Mouse (Mus musculus): ENCODE measurements around the gene Cyp27a1. TPM values are rescaled to one million over a fixed set of nuclear protein-coding genes. Genes with fewer than 3 reads are reported as not detected.

The Cyp27a1 gene
- polyA plus RNA-seq, 1 experiment from 2014 or later: 3.3 TPM

DNA sequence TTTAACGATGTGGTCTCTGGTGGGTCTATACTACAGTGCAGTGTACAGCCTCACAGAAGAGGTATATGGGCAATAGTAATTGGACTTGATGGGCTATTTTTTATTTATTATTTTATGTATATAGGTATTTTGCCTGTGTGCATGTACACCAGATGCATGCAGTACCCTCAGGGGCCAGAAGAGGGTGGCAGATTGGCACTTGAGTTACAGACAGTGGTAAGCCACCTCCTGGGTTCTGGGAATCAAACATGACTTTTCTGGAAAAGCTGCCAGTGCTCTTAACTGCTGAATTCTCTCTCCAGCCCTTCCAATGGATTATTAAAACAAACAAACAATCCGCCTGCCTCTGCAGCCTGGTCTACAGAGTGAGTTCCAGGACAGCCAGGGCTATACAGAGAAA is 10.4 kb downstream of the Cyp27a1 start:
- ATAC-seq (ENCODE audit: low FRiP score): no peak
- Histone ChIP-seq H3K36me3 (replicated peaks) (no peaks in the 10 kb centered on the region), H3K27me3 (no peaks in the 10 kb centered on the region), H3K9me3 (no peaks in the 10 kb centered on the region), H3K27ac (no peak overlapping the region), H3K4me2 (no peak overlapping the region), H3K4me3 (replicated peaks) (no peak overlapping the region), H3K9ac (no peak overlapping the region), H3K4me1 (no peaks in the 10 kb centered on the region)
- 75% methylated on average over 2 of the region's 2 CpGs for WGBS

DNA sequence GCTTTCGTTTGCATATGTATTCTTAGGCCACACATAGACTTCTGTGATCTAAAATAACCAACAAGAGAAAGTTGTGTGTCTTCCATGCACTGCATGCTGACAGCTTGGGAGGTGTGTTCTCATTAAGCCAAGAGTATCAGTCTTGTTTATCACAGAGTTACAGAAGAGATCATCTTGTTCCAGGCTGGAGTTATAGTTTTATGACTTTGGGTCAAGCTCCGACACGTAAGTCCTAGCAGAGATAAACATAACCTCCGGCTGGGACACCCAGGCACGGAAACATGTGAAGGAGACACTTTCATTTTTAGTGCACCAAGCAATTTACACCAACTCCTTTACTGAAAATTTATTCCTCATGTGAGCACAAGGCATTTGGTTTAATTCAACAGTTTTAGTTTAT is 12.7 kb downstream of the Cyp27a1 start:
- H3K9me3 ChIP-seq: no peaks in the 10 kb centered on the region
- no peak overlapping the region for H3K9ac ChIP-seq
- H3K27me3 ChIP-seq: no peaks in the 10 kb centered on the region
- H3K4me2 ChIP-seq: no peak overlapping the region
- 85% methylated on average over 5 of the region's 5 CpGs for WGBS
- no peak overlapping the region for H3K27ac ChIP-seq
- H3K4me3 ChIP-seq (replicated peaks): no peak overlapping the region
- H3K4me1 ChIP-seq: no peaks in the 10 kb centered on the region
- H3K36me3 ChIP-seq (replicated peaks): no peaks in the 10 kb centered on the region
- ATAC-seq (ENCODE audit: low FRiP score): no peak

DNA sequence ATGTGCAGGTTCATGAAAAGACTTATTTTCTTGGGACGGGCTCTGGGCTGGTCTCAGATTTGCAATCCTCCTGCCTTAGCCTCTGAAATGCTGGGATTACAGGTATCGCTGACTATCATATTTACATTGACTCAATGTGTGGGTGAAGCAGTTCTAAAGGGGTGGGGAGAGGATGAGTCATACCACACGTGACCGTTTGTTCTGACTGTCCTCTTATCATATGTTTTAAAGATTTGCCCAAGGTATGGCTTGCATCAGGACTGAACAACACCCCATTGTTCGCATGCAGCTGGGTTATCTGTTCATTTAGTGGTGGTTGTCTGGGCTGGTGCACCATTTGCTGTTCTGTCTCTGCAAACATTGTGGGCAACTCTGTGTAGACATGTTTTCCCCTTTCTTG is 13.3 kb downstream of the Cyp27a1 start:
- no peak for ATAC-seq (ENCODE audit: low FRiP score)
- no peaks in the 10 kb centered on the region for H3K4me1 ChIP-seq
- 86% methylated on average over 5 of the region's 5 CpGs for WGBS
- no peak overlapping the region for H3K4me2 ChIP-seq
- no peak overlapping the region for H3K27ac ChIP-seq
- no peaks in the 10 kb centered on the region for H3K36me3 ChIP-seq (replicated peaks)
- no peak overlapping the region for H3K4me3 ChIP-seq (replicated peaks)
- H3K27me3 ChIP-seq: no peaks in the 10 kb centered on the region
- no peaks in the 10 kb centered on the region for H3K9me3 ChIP-seq
- no peak overlapping the region for H3K9ac ChIP-seq

DNA sequence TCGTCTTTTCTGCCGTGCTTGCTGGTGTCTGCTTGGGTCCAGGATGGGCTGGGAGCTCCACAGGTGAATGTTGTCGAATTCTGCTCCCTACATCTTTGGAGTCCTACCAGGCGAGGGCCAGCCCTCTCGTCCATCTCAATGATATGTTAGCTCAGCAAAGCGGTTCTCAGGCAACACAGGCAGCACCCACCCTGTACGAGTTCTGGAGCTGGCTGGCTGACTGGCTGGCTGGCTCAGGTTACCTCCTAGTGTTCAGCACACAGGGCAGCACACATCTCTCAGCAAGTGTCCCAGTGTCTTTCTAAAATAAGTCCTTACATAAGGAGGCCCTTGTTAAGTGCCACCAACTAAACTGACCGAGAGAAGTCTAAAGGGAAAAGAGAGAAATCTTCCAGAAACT is 15.1 kb downstream of the Cyp27a1 start:
- Histone ChIP-seq H3K36me3 (replicated peaks) (no peaks in the 10 kb centered on the region), H3K27me3 (no peaks in the 10 kb centered on the region), H3K9me3 (no peaks in the 10 kb centered on the region), H3K9ac (no peak overlapping the region), H3K4me3 (replicated peaks) (no peak overlapping the region), H3K27ac (no peak overlapping the region), H3K4me2 (no peak overlapping the region), H3K4me1 (no peaks in the 10 kb centered on the region)
- ATAC-seq (ENCODE audit: low FRiP score): no peak
- WGBS: 82% methylated on average over 8 of the region's 8 CpGs

DNA sequence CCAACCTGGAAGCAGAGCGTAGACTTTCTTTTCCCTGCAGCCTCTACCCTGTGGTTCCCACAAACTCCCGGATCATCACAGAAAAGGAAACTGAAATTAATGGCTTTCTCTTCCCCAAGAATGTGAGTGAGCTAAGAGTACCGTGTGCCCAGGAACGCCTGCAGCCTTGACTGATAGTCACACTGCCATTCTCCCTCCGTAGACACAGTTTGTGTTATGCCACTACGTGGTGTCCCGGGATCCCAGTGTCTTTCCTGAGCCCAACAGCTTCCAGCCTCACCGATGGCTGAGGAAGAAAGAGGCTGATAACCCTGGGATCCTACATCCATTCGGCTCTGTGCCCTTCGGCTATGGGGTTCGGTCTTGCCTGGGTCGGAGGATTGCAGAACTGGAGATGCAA is 23.6 kb downstream of the Cyp27a1 start:
- H3K36me3 ChIP-seq (replicated peaks): no peaks in the 10 kb centered on the region
- ATAC-seq (ENCODE audit: low FRiP score): no peak
- H3K27ac ChIP-seq: no peak overlapping the region
- 0 out of 2 replicates have a peak, but pooled peaks cover 3% of the 10 kb centered on the region for H3K27me3 ChIP-seq
- H3K9ac ChIP-seq: no peak overlapping the region
- H3K4me1 ChIP-seq: no peaks in the 10 kb centered on the region
- 90% methylated on average over 12 of the region's 12 CpGs for WGBS
- H3K4me3 ChIP-seq (replicated peaks): no peak overlapping the region
- H3K4me2 ChIP-seq: no peak overlapping the region
- H3K9me3 ChIP-seq: no peaks in the 10 kb centered on the region

GRCm38 (mm10) chr1:74737500-74737899 is 24.1 kb downstream of the Cyp27a1 start:
- no peak for ATAC-seq (ENCODE audit: low FRiP score)
- Histone ChIP-seq H3K27me3 (0 out of 2 replicates have a peak, but pooled peaks cover 3% of the 10 kb centered on the region), H3K9me3 (no peaks in the 10 kb centered on the region), H3K4me2 (no peak overlapping the region), H3K27ac (no peak overlapping the region), H3K9ac (no peak overlapping the region), H3K4me3 (replicated peaks) (no peak overlapping the region), H3K36me3 (replicated peaks) (no peaks in the 10 kb centered on the region), H3K4me1 (no peaks in the 10 kb centered on the region)
- WGBS: 90% methylated on average over 7 of the region's 7 CpGs

GRCm38 (mm10) chr1:74740846-74741245 is 27.5 kb downstream of the Cyp27a1 start:
- H3K36me3 ChIP-seq (replicated peaks): no peaks in the 10 kb centered on the region
- no peaks in the 10 kb centered on the region for H3K9me3 ChIP-seq
- H3K4me1 ChIP-seq: no peaks in the 10 kb centered on the region
- no peak overlapping the region for H3K4me2 ChIP-seq
- no peak for ATAC-seq (ENCODE audit: low FRiP score)
- no peak overlapping the region for H3K4me3 ChIP-seq (replicated peaks)
- WGBS: 80% methylated on average over 7 of the region's 7 CpGs
- no peak overlapping the region for H3K9ac ChIP-seq
- 0 out of 2 replicates have a peak, but pooled peaks cover 9% of the 10 kb centered on the region for H3K27me3 ChIP-seq
- no peak overlapping the region for H3K27ac ChIP-seq

DNA sequence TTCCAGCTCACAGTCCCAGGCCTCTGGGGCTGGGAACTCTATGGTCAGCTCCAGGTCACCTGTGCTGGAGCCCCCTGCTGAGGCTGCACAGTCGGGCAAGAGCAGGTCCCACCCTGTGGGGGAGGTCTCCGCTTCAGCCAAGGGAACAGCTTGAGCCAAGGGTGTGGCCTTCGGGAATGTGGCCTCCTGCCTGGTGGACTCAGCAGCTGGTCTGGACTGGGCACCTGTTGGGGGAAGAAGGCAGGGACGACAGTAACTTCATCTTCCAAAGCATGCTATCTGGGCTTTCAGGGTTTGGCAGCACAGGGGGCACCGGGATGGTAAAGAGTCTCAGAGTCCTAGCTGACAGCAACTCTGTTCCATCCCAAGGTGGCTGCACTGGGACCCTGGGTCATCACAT is 34.0 kb downstream of the Cyp27a1 start:
- 76% methylated on average over 5 of the region's 5 CpGs for WGBS

DNA sequence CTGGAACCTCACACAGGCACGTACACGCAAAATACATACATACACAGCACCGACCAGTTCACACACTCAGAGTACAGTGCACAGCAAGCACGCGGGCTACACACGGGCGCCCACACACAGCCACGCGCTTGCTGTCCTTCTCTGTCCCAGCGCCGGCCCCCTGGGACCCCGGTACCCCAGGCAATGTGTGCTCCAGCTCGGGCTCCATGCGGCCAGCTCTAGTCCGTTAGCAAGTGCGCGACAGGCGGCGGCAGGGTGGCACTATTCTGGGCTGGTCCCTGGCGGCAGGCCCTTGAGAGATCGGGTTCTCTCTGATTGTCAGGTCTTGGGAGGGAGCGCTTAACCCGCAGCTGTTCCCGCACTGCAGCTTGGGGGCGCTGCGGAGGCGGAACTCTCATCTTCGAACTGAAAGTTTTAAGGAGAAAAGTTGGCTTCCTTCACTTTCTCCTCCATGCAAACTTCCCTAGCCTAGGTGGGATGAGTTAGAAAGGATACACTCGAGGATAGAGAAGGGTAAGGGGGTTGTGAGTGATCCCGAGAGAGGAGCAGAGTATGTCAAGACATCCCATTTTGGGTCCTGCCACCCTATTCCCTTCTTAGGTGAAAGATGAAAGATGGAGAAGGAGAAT is 35.4 kb downstream of the Cyp27a1 start, which contains the start of gene Prkag3:
TSS of gene Prkag3 (minus strand) at position 579 of the 629 bp plus-strand sequence.
- Histone ChIP-seq H3K36me3 (replicated peaks) (no peaks in the 10 kb centered on the region), H3K4me2 (peak within 1 kb of the TSS; percentile 51), H3K9me3 (no peaks in the 10 kb centered on the region), H3K9ac (0 out of 2 replicates have a peak within 1 kb of the TSS, but pooled peaks have one; percentile 36), H3K4me1 (peaks cover 5% of the 10 kb centered on the region; the same call in 1 of the 2 replicates), H3K27ac (no peak within 1 kb of the TSS), H3K27me3 (peaks cover 34% of the 10 kb centered on the region), H3K4me3 (replicated peaks) (peak within 1 kb of the TSS; percentile 28)
- no peak for ATAC-seq (ENCODE audit: low FRiP score)
- 11% methylated on average over 30 of the region's 30 CpGs for WGBS

More for the DNA sequence above, 34.0 kb downstream of the Cyp27a1 start:
- ATAC-seq (ENCODE audit: low FRiP score): no peak
- Histone ChIP-seq H3K36me3 (replicated peaks) (no peaks in the 10 kb centered on the region), H3K27ac (no peak overlapping the region), H3K4me3 (replicated peaks) (no peak overlapping the region), H3K27me3 (peaks cover 34% of the 10 kb centered on the region), H3K4me2 (no peak overlapping the region), H3K9ac (no peak overlapping the region), H3K4me1 (peaks cover 5% of the 10 kb centered on the region; the same call in 1 of the 2 replicates), H3K9me3 (no peaks in the 10 kb centered on the region)

DNA sequence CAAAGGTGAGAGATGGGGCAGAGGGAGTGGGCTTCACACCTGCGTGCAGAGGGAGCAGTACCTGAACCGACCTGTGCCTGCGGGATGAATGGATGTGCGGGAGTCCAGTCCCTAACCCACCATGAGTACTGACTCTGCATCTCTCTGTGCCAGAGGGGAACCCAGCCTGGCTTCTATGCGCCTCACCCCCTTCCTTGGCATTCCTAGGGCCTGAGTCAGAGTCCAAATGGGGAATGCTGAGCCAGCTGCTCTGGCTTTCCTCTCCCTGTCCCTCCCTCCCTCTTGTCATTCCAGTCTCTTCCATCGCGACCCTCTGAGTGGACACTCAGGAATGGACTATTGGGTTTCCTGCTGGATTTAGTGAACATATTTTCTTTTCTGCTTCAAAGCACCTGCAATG is 35.9 kb downstream of the Cyp27a1 start:
- no peak overlapping the region for H3K4me3 ChIP-seq (replicated peaks)
- no peak overlapping the region for H3K27ac ChIP-seq
- no peaks in the 10 kb centered on the region for H3K9me3 ChIP-seq
- peaks cover 5% of the 10 kb centered on the region; the same call in 1 of the 2 replicates for H3K4me1 ChIP-seq
- no peaks in the 10 kb centered on the region for H3K36me3 ChIP-seq (replicated peaks)
- H3K27me3 ChIP-seq: peaks cover 34% of the 10 kb centered on the region
- no peak overlapping the region for H3K9ac ChIP-seq
- WGBS: 76% methylated on average over 7 of the region's 7 CpGs
- no peak for ATAC-seq (ENCODE audit: low FRiP score)
- no peak overlapping the region for H3K4me2 ChIP-seq

GRCm38 (mm10) chr1:74750683-74751082 is 37.3 kb downstream of the Cyp27a1 start:
- WGBS: 80% methylated on average over 4 of the region's 4 CpGs
- H3K4me3 ChIP-seq (replicated peaks): no peak overlapping the region
- H3K9ac ChIP-seq: no peak overlapping the region
- peaks cover 5% of the 10 kb centered on the region; the same call in 1 of the 2 replicates for H3K4me1 ChIP-seq
- H3K36me3 ChIP-seq (replicated peaks): no peaks in the 10 kb centered on the region
- no peaks in the 10 kb centered on the region for H3K9me3 ChIP-seq
- no peak overlapping the region for H3K4me2 ChIP-seq
- peaks cover 28% of the 10 kb centered on the region for H3K27me3 ChIP-seq
- no peak for ATAC-seq (ENCODE audit: low FRiP score)
- H3K27ac ChIP-seq: no peak overlapping the region

GRCm38 (mm10) chr1:74752150-74752549 is 38.8 kb downstream of the Cyp27a1 start:
- H3K9me3 ChIP-seq: no peaks in the 10 kb centered on the region
- 88% methylated on average over 8 of the region's 8 CpGs for WGBS
- no peak overlapping the region for H3K27ac ChIP-seq
- no peaks in the 10 kb centered on the region for H3K36me3 ChIP-seq (replicated peaks)
- H3K4me1 ChIP-seq: peaks cover 5% of the 10 kb centered on the region; the same call in 1 of the 2 replicates
- H3K9ac ChIP-seq: no peak overlapping the region
- no peak overlapping the region for H3K4me2 ChIP-seq
- H3K27me3 ChIP-seq: peaks cover 26% of the 10 kb centered on the region
- no peak for ATAC-seq (ENCODE audit: low FRiP score)
- no peak overlapping the region for H3K4me3 ChIP-seq (replicated peaks)

DNA sequence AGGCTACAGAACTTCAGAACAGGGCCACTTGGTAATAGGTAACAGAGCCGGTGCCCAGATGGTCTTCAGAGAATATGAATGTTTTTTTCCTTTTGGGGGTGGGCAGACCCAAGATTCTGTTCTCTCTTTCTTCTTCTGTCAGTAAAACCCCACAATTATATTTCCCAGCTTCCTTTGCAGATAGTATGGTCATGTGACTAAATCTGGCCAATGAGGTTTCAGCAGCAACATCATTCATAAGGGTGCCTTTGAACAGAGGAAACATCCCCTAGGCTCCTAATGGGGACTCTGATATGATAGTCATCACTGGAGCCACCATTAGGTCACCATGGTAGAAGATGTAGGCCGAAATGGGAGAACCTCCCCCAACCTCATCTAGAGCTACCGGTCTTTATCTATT is 39.5 kb downstream of the Cyp27a1 start:
- H3K27me3 ChIP-seq: peaks cover 22% of the 10 kb centered on the region
- no peaks in the 10 kb centered on the region for H3K9me3 ChIP-seq
- H3K4me2 ChIP-seq: no peak overlapping the region
- no peaks in the 10 kb centered on the region for H3K36me3 ChIP-seq (replicated peaks)
- no peak for ATAC-seq (ENCODE audit: low FRiP score)
- no peak overlapping the region for H3K27ac ChIP-seq
- 97% methylated on average over 3 of the region's 3 CpGs for WGBS
- no peak overlapping the region for H3K4me3 ChIP-seq (replicated peaks)
- H3K4me1 ChIP-seq: peaks cover 5% of the 10 kb centered on the region; the same call in 1 of the 2 replicates
- no peak overlapping the region for H3K9ac ChIP-seq
